Mouse (Mus musculus) right cerebral cortex, adult 18-20 months (tissue): ENCODE measurements around the gene Tlx1.

Experiments
- DNase-seq: peaks from one replicate; pipeline ENCODE4 v3.0.0; 2022; ENCODE audit warnings: mixed read lengths

Tlx1 gene

DNA sequence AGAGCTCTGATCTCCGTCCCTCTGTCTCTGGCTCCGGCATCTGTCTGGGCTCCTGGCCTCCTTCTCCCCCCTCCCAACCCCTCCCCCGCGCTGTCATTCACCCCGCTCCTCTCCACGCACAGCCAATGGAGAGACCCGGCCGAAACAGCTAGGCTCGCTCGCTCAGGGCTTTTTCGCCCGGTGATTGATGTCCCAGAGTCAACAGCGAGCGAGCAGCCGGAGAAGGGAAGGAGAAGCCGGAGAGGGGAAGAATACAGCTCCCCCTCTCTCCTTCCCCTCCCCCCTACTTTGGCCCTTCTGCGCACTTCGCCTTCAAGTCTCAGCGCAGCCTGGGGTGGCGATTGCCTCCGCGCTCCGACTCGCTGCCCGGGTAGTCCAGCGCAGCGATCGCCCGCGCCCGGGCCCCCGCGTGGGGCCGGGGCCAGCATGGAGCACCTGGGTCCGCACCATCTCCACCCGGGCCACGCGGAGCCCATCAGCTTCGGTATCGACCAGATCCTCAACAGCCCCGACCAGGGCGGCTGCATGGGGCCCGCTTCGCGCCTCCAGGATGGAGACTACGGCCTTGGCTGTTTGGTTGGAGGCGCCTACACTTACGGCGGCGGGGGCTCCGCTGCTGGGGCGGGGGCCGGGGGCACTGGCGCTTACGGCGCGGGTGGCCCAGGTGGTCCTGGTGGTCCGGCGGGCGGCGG, at the start of gene Tlx1:
Gene Tlx1, plus strand, starts transcription at position 191 of the 692 bp plus-strand sequence.
- no peak for DNase-seq

DNA sequence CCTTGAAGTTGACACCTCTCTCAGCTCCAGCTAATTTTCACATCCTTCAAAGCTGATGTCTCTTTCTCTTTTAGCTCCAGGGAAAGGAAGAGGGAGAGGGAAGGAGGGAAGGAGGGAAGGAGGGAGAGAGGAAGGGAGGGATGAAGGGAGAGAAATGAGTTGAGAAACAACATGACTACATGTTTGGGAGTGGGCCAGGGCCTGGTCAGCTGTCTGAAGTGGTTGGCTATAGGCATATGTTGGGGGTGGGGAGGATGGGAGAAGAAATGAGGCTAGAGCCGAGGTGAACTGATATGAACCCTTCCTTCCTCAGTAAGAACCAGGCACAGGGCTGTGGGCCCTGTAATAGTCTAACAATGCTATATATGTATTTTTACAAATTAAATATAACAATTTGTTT, 44.9 kb upstream of the Tlx1 start:
- DNase-seq = no peak

DNA sequence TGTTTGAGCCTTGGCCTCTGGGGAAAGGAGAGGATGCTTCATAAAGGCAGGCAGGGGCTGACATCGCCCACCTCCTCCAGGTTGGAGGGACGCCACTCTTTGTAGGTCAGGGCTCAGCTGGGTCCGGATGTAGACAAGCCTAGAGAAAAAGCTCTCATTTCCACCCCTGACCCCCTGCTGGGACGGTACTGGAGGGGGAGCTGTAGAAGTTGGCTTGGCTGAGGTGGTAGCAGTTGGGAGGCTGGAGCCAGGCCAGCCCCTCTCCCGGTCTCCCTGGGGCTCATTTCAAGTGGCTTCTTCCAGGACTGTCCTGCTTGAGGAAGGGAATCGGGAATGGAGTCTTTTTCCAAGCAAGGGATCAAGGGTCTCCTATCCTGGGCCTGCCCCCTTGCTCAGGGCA, 43.8 kb upstream of the Tlx1 start:
- DNase-seq = no peak

DNA sequence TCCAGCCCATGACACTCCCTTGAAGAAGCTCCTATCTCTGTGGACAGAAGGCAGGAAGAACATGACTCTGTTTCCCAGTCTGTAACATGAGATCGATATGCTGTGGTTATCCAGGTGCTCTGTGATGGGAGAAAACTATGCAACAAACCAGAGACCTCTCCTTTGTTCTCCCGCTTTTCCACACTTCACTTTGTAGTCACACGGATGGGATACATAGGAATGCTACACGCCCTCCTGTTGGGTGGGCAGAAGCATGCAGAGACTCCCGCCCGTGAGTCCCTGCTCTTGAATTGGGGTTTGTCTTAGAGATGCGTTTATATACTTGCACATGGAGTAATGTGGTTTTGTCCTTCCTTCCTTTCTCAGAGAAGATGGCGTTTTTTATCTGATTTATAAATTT, 39.8 kb upstream of the Tlx1 start:
- no peak for DNase-seq

DNA sequence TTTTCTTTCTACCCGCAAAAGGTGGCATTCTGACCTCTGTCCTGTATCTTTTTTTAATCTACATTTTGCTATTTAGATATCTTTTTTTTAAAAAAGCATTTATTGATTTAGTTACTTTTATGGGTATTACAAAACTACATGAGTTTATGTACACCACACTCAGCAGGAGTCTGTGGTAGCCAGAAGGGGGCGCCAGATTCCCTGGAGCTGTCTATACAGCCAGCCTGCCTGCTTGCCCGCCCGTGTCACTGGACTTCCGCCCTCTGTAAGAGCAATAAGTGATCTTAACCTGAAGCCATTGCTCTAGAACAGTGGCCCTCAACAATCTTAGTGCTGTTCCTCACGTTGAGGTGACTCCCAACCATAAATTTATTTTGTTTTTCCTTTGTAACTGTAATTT, 38.0 kb upstream of the Tlx1 start:
- DNase-seq = no peak

DNA sequence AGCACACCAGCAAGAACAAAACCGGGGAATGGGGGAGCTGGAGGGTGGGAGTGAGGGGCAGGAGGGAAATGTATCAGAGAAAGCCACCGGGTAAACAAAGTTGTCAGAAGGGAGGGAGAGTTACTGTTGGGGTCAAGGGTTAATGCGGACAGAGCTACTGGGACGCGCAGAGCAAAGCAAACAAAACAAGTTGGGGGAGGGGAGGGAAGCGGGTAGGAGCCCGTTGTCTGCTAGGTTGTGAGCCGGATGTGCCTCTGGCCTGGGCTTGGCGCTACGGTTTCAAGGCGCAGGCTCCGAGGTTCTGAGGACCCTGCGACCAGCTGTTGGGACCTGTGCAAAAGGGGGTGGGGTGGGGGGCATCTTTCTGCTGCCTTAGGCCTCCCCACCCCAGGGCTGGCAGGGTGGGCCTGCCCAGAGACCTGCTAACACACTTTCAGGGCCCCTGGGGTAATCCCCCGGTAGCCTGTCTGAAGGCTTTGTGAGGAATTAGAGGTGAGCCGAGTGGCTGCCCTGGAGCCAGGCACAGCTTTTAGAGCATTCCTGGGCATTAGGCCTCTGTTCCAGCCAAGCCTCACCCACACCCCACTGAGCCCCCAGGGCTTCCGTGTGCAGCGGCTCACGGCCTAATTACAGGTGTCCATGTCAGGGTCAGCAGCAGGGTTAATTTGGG, 36.6 kb upstream of the Tlx1 start:
- no peak for DNase-seq

DNA sequence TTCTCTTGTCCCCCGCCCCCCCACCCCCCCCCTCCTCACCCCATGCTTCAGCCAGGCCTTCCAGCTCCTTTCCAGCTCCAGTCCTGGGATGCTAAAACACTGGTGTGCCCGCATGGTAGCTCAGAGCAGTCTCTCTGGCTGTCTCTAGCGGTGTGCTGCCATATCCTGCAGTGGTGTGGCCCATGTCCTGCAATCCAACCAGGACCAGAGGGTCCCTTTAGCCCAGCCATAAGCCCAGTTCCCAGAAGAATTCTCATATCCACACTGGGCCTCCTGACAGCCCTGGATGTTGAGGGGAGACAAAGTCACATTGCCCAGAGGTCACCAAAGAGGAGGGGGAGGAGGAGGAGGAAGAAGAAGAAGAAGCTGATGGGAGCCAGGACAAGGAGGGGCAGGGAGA, 35.7 kb upstream of the Tlx1 start:
- no peak for DNase-seq

DNA sequence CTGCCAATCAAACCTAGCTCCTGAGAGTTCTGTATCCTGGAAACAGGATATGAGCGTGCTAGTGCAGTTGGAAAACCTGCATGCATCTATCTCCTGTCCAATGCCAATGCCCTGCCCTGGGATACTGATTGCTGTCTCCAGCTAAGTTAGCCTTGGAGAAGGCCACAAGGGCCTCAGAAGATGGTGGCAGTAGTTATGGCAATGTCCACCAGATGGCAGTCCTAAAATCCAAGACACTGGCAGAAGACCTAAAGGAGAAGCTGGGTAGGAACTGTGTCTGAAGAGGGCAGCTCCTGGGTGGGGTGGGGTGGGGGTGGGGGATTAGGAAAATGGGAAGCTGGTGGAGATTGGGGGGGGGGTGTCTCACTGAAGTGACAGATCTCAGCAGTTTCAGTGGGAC, 33.7 kb upstream of the Tlx1 start:
- peak; percentile 17 for DNase-seq

DNA sequence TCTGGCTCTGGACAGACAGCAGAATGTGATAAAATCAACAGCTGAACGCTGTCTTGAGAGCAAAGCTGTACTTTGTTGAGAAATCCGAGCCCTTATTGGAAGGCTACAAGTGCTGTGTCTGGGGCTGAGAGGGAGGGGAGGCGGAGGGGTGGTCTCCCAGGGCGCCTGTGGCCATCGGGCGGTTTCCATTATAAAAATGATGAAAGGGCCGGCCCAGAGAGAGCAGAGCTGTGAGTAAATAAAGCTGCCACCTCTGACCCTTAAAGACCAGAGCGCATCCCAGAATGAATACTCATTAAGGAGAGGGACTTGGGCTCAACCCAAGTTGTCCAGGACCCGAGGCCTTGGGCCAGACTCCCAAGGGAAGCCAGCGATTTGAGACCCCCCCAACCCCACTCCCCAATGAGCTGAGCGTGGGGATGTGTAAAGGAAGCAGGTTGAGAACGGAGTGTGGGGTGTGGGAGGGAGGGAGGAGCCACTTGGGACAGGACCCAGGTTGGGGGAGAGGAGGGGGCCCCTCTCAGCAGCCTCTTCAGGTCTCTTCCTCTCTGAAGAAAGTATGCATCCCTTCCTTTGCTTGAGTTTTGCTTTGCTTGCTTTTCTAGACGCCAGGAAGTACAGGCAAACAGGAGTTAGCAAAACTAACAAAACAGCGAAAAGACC, 18.4 kb upstream of the Tlx1 start:
- no peak for DNase-seq

DNA sequence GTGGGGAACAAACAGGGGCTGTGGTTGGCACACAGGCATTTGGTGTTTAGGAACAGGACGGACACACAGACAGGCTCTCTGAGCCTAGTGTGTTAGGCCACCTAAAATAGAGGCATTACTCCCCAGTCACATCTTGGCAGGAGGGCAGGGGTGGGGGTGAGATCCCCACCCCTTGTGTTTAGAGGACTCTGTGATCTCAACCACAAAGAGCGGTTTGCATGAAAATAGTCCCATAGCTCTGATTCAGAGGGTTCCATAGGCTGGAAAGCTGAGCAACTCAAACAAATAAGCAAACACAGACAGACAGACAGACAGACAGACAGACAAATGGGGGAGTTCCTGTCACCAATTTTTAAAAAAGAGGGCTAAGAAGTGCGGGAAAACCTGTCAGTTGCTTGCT, 7.9 kb upstream of the Tlx1 start:
- no peak for DNase-seq

DNA sequence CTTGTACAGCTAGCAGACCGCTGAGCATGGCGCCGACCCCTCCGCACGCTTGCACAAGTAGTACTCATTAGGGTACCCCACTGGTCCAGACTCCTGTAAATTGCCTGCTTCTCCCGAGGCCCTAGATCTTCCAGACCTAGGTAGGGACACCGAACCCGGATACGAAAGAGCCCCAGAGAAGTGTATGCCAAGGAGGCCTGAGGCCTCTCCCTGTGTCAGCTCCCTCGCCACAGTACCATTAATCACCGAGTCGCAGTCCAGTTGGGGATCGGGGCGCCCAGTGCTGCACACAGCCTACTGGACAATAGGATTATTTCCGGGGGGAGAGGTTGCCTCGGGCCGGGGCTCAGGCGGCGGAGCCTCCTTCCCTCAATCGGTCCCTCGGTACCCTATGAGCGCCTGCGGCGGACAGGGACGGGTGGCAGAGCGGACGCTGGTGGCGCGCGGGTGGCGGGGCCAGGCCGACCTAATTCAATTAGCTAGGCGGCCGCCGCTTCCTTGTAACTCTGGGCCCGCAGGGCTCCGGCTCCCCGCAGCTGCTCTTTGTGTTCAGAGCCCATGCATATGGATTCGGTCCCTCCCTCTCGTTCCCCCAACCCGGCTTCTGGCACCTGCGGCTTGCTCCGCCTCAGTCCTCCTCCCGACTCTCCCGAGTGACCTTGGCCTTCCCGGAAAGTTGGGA, 7.1 kb upstream of the Tlx1 start:
- DNase-seq = no peak

DNA sequence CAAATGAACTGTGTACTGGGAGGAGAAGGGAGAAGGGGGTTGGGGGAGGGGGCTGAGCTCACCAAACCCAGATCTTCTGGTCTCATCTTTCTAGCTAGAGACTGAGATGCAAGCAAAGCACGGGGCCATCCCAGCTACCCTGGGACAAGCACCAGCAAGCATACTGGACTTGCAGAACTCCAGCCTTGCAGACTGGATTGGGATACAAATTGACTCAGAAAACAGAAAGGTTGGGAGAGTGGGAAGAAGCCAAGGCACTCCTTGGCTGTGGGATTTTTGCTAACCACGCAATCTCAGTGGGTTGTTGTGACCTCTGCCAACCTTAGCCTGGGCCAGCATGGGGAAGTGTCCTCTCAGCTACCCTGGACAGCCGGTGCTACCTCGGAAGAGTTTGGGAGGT, 3.4 kb upstream of the Tlx1 start:
- DNase-seq = no peak

DNA sequence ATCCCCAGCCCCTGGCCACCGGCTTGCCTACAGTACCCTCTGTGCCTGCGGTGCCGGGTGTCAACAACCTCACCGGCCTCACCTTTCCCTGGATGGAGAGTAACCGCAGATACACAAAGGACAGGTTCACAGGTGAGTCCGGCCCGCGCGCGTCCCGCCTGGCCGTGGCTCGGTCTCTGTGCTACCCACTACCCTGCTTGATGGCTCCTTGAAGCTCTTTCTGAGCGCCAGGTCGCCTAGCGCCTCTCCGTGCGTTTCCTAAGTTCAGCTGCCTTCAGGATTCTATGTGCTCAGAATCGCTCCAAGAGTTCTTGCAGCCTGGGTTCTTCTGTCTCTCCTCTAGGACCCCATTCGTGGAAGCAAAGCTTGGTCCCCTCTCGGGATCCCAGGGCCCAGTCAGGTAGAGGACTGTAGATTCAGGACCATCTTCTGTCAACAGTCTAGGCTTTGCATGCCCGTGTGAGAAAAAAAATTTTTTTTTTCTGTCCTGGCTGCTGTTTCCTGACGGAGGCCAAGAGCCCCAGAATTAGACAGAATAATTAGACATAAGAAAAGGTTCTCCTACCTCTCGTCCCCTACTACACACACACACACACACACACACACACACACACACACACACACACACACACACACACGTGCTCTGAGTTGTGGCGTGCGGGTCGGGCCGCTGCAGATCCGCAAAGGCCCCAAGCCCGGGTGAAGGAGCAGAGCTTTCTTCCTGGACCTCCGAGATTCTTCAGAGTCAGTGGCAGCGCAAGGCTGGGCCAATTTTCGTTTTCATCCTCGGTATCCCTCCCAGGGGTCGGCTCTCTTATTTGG, 1.1 kb downstream of the Tlx1 start:
- no peak for DNase-seq

DNA sequence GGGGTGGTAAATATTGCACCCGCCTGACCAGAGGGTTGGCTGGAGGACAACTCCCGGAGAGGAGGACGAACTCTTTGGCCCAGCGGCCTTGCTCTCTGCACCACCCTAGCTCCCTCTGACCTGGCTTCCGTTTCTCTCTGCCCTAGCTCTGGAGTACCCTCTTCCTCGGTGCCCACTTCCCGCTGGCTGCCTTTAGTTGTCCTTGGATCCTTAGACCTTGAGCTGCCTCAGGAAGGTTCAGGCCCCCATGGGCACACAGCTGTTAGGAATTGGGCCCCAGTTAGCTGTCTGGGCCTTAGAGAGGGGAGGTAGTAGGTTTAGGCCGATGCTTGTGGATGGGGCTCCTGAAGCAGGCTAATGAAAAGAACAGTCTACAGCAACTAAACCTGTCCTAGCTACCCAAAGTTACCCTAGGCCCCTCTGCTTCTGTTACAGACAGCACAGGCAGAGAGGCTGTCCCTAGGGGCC, 1.7 kb downstream of the Tlx1 start:
- DNase-seq = no peak

DNA sequence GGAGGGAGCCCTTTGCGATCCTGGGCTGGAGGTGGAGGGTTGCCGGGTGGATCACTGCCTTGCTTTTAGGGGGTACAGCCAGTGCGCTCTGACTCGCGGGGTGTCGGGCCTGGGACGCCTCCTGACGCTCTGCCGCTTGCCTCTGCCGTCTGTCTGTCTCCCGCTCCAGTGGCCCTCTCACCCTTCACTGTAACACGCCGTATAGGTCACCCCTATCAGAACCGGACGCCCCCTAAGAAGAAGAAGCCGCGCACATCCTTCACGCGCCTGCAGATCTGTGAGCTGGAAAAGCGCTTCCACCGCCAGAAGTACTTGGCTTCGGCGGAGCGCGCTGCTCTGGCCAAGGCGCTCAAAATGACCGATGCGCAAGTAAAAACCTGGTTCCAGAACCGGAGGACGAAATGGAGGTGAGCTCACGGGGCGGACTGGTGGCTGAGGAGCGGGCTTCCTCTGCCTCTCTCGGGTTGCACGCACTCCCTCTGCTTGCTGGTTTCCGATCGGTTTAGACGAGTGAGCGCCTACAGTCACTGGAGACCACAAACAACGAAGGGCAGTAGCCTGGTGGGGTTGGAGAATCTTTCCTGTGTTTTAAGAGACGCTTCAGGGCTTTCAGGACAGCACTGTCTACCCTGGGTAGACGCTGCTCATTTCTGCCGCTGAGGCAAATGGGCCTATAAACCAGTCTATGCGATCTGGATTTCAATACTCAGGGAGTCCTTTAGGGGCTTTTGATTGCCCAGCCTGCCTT, 3.0 kb downstream of the Tlx1 start:
- DNase-seq = no peak

DNA sequence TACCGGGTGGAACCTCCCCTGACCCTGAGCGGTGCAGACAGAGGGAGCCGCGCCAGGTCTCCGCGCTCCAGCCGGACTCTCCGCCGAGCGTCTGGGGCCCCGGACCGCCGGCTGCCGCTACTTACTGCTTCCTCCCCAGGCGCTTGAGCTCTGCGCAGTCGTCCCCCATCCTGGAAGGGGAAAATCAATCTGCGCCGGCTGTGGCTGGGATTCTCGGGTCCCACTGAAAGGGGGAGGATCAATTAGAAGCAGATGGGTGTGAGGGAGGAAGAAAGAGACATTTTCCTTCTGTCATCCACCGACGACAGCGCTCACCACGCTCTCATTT, 3.5 kb downstream of the Tlx1 start:
- DNase-seq = no peak

DNA sequence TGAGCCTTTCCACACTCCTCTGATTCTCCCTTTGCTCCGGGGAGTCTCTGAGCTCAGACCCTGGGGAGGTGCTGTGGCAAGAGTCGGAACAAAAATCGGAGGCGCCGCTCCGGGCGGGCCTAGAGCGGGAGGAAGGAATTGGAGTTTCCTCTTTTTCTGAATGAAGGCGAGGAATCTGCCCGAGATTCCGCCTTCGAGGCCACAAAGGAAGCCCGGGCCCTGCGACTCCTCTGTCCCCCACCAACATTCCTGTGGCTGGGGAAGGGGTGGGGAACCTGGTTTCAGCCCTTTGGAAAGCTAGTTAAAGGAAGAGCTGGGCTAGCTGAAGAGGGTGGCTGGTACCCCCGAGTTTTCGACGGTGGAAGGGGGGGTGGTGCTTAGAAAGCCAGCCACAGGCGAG, 4.0 kb downstream of the Tlx1 start:
- DNase-seq = no peak

DNA sequence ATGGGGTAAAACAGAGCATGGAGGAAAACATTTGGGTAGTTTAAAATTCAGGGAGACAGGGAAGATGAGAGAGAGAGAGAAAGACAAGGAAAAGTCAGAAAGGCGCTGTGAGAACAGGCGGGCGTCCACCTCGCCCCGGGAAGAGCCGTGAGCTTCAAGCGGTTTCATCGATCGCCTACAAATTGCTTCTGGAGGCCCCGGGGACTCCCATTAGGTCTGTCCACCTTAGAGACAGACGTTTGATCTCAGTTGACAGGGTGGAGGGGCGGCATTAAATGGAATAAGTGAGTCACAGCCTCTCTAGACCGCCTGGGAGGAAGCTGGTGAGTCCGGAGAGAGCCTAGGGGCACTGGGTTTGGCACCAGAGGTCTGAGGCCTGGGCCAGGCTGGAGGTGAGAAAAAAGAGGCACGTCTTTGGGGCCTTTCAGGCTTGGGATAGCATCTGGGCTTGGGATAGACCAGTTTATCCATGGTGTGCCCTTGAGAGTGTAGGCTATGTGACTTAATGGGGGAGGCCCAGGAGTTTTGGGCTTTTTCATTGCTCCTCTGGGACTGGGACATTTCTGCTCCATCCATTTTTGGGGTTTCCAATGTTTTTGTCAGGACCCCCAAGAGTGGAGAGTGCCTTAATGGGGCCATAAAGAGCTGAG, 4.8 kb downstream of the Tlx1 start:
- DNase-seq = no peak

DNA sequence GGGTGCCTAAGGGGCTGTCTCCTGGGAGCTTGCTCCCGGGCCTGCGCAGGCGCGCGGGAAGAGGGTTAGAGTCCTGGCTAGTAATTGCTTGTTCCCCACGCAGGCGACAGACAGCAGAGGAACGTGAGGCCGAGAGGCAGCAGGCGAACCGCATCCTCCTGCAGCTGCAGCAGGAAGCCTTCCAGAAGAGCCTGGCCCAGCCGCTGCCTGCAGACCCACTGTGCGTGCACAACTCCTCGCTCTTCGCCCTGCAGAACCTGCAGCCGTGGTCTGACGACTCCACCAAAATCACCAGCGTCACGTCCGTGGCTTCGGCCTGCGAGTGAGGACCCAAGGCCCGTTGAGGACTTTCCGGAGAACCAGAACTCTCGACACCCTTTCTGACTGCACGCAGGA, 5.3 kb downstream of the Tlx1 start:
- DNase-seq = no peak

DNA sequence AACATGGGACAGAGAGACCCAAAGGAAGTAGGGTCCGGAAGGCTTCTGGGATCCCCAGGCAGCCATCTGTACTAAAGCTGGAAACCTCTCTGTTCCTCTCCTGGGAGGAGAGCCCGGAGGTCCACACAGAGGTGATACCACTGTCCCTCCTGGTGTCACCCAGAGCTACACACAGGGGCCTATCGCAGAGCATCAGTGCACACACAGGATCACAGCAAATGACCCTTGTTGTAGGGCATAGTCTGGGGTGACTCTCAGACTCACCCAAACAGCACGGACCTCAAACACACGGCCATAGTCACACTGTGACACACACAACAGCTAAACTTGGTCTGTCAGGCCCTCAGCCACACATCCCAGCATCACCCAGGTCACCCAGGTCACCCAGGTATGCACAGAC, 5.9 kb downstream of the Tlx1 start:
- no peak for DNase-seq

DNA sequence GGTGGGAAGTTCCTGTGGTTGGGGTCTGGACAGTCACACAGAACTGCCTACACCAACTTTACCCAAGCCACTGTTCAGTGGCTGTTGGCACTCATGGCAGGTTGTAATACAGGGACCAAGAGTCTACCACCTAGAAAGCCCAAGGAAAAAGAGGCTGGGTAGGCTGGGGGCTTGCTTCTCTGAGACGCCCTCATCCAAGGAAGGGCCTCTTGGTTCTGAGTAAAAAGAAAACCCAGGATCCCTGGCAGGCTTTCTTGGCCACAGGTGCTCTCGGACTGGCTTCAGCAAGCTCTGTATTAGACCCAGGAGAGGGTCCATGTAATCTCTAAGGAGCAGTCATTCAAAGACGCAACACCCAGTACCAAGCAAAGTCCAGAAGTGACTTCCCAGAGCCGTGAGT, 7.7 kb downstream of the Tlx1 start:
- no peak for DNase-seq

DNA sequence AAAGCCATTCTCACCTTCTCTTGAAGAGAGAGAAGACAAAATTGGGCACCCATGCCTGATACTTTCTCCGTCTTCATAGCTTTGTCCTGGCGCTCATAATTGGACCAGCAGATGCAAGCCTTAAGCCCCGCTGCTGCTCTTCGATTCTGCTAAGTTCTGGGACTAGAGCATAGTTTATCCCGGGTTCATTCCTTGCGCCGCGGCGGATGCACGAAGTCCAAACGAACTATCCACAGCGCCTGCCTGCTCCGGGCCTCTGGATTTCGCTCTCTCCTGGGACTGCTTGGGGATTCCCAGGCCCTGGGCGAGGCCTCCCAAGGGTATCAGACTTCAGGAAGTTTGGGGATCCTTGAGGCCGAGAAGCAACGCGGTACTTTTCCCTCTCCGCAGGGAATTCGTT, 8.4 kb downstream of the Tlx1 start:
- DNase-seq = no peak
